Mouse (Mus musculus) limb, embryonic 15.5 days (tissue): ENCODE measurements around the gene Lhx4. TPM values are rescaled to one million over a fixed set of nuclear protein-coding genes. Genes with fewer than 3 reads are reported as not detected.
A peak's percentile ranks its signal among the peaks of the same experiment; 100 is the strongest.

Experiments used
- ATAC-seq: fragments of 200-750 bp; cut with Nextera tagmentation; 2 replicates; pipeline ENCODE4 v1.8.0; 2017; ENCODE audit warnings: low read depth, moderate TSS enrichment; ENCODE audit not compliant: insufficient number of reproducible peaks, low FRiP score, low TSS enrichment
- H3K27ac ChIP-seq: fragments of 300-500 bp; sonication (generic); 2 replicates; pipeline ENCODE4 v1.5.1; 2015; ENCODE audit warnings: moderate library complexity, mild to moderate bottlenecking, inconsistent platforms
- H3K27me3 ChIP-seq: fragments of 300-500 bp; sonication (generic); 2 replicates; pipeline ENCODE4 v1.6.1; 2015; ENCODE audit warnings: inconsistent platforms
- H3K36me3 ChIP-seq: fragments of 300-500 bp; sonication (generic); 2 replicates; pipeline ENCODE4 v1.6.1; 2015; ENCODE audit warnings: inconsistent platforms
- H3K4me1 ChIP-seq: fragments of 300-500 bp; sonication (generic); 2 replicates; pipeline ENCODE4 v1.6.1; 2015; ENCODE audit warnings: inconsistent platforms
- H3K4me2 ChIP-seq: fragments of 300-500 bp; sonication (generic); 2 replicates; pipeline ENCODE4 v1.6.1; 2015; ENCODE audit warnings: mild to moderate bottlenecking, inconsistent platforms
- H3K4me3 ChIP-seq: fragments of 300-500 bp; sonication (generic); 2 replicates; pipeline ENCODE4 v1.5.1; 2015; ENCODE audit warnings: mild to moderate bottlenecking, inconsistent platforms
- H3K9ac ChIP-seq: fragments of 300-500 bp; sonication (generic); 2 replicates; pipeline ENCODE4 v1.6.1; 2015; ENCODE audit warnings: inconsistent platforms
- H3K9me3 ChIP-seq: fragments of 300-500 bp; sonication (generic); 2 replicates; pipeline ENCODE4 v1.6.1; 2016; ENCODE audit warnings: inconsistent platforms
- WGBS: fragments of 180-500 bp; shearing (Covaris S2); methylation state at CpG from one replicate; pipeline ENCODE4 v1.1.7; 2015; 5-methylcytosine and 5-hydroxymethylcytosine counted together
- polyA plus RNA-seq: library from polyadenylated mRNA; unstranded; fragments of >200 nt; fragmentation: Nextera tagmentation; extraction: Ambion mirVana; gene quantifications from 2 replicates; pipeline ENCODE4 v1.2.1, GENCODE M21; 2015

The Lhx4 gene
- polyA plus RNA-seq, 1 experiment from 2014 or later: 0.04 TPM

GRCm38 (mm10) chr1:155720006-155720405 is 31.5 kb downstream of the Lhx4 start:
- WGBS: 26% methylated on average over 5 of the region's 5 CpGs
- Histone ChIP-seq H3K4me1 (no peaks in the 10 kb centered on the region), H3K4me2 (no peak overlapping the region), H3K9me3 (no peaks in the 10 kb centered on the region), H3K4me3 (no peak overlapping the region), H3K9ac (no peak overlapping the region), H3K36me3 (no peaks in the 10 kb centered on the region), H3K27me3 (peaks cover 32% of the 10 kb centered on the region), H3K27ac (no peak overlapping the region)
- ATAC-seq: no peak

GRCm38 (mm10) chr1:155718851-155719250 is 32.6 kb downstream of the Lhx4 start:
- Histone ChIP-seq H3K36me3 (no peaks in the 10 kb centered on the region), H3K4me1 (no peaks in the 10 kb centered on the region), H3K4me2 (no peak overlapping the region), H3K27me3 (peaks cover 20% of the 10 kb centered on the region), H3K9me3 (no peaks in the 10 kb centered on the region), H3K9ac (no peak overlapping the region), H3K4me3 (no peak overlapping the region), H3K27ac (no peak overlapping the region)
- 68% methylated on average over 3 of the region's 3 CpGs for WGBS
- no peak for ATAC-seq

- Histone ChIP-seq H3K27ac (no peak overlapping the region), H3K4me3 (no peak overlapping the region), H3K4me2 (no peak overlapping the region), H3K9me3 (no peaks in the 10 kb centered on the region), H3K9ac (no peak overlapping the region), H3K27me3 (peaks cover 7% of the 10 kb centered on the region; the same call in 1 of the 2 replicates), H3K36me3 (no peaks in the 10 kb centered on the region), H3K4me1 (no peaks in the 10 kb centered on the region)
- no peak for ATAC-seq
- 89% methylated on average over 12 of the region's 12 CpGs for WGBS
These were observed 34.2 kb downstream of the Lhx4 start for GRCm38 (mm10) chr1:155717301-155717700.

- Histone ChIP-seq H3K4me2 (no peak overlapping the region), H3K4me3 (no peak overlapping the region), H3K9me3 (no peaks in the 10 kb centered on the region), H3K36me3 (no peaks in the 10 kb centered on the region), H3K27me3 (peaks cover 1% of the 10 kb centered on the region; the same call in 1 of the 2 replicates), H3K27ac (no peak overlapping the region), H3K9ac (no peak overlapping the region), H3K4me1 (no peaks in the 10 kb centered on the region)
- ATAC-seq: no peak
These were observed 36.1 kb downstream of the Lhx4 start for GRCm38 (mm10) chr1:155715366-155715765.

GRCm38 (mm10) chr1:155713306-155713705 is 38.2 kb downstream of the Lhx4 start:
- no peaks in the 10 kb centered on the region for H3K36me3 ChIP-seq
- no peak overlapping the region for H3K27ac ChIP-seq
- H3K9ac ChIP-seq: no peak overlapping the region
- no peak overlapping the region for H3K4me3 ChIP-seq
- no peaks in the 10 kb centered on the region for H3K4me1 ChIP-seq
- WGBS: 66% methylated on average over 2 of the region's 2 CpGs
- no peaks in the 10 kb centered on the region; the same call in 1 of the 2 replicates for H3K27me3 ChIP-seq
- H3K4me2 ChIP-seq: no peak overlapping the region
- no peak for ATAC-seq
- no peaks in the 10 kb centered on the region for H3K9me3 ChIP-seq

GRCm38 (mm10) chr1:155704182-155704581 is 47.3 kb downstream of the Lhx4 start:
- Histone ChIP-seq H3K4me2 (no peak overlapping the region), H3K4me3 (no peak overlapping the region), H3K36me3 (no peaks in the 10 kb centered on the region), H3K27ac (no peak overlapping the region), H3K9ac (no peak overlapping the region), H3K27me3 (0 out of 2 replicates have a peak, but pooled peaks cover 3% of the 10 kb centered on the region), H3K4me1 (peaks cover 4% of the 10 kb centered on the region; the same call in 1 of the 2 replicates), H3K9me3 (no peaks in the 10 kb centered on the region)
- WGBS: 60% methylated on average over 5 of the region's 5 CpGs
- ATAC-seq: no peak

GRCm38 (mm10) chr1:155703191-155703680 is 48.2 kb downstream of the Lhx4 start:
- 75% methylated on average over 5 of the region's 5 CpGs for WGBS

GRCm38 (mm10) chr1:155700886-155701285 is 50.6 kb downstream of the Lhx4 start:
- no peak for ATAC-seq
- no peak overlapping the region for H3K9ac ChIP-seq
- H3K4me2 ChIP-seq: no peak overlapping the region
- no peaks in the 10 kb centered on the region for H3K36me3 ChIP-seq
- 0 out of 2 replicates have a peak, but pooled peaks cover 3% of the 10 kb centered on the region for H3K27me3 ChIP-seq
- no peak overlapping the region for H3K27ac ChIP-seq
- no peaks in the 10 kb centered on the region for H3K9me3 ChIP-seq
- H3K4me3 ChIP-seq: no peak overlapping the region
- peaks cover 14% of the 10 kb centered on the region for H3K4me1 ChIP-seq

More at GRCm38 (mm10) chr1:155703191-155703680, 48.2 kb downstream of the Lhx4 start:
- Histone ChIP-seq H3K27ac (no peak overlapping the region), H3K36me3 (no peaks in the 10 kb centered on the region), H3K27me3 (0 out of 2 replicates have a peak, but pooled peaks cover 3% of the 10 kb centered on the region), H3K9me3 (no peaks in the 10 kb centered on the region), H3K4me1 (peaks cover 12% of the 10 kb centered on the region), H3K9ac (no peak overlapping the region), H3K4me2 (no peak overlapping the region), H3K4me3 (no peak overlapping the region)
- no peak for ATAC-seq

GRCm38 (mm10) chr1:155698373-155699159 is 52.9 kb downstream of the Lhx4 start:
- Histone ChIP-seq H3K9ac (no peak overlapping the region), H3K9me3 (no peaks in the 10 kb centered on the region), H3K4me2 (no peak overlapping the region), H3K4me1 (peaks cover 14% of the 10 kb centered on the region), H3K27ac (no peak overlapping the region), H3K4me3 (no peak overlapping the region), H3K36me3 (no peaks in the 10 kb centered on the region), H3K27me3 (no peaks in the 10 kb centered on the region)
- 28% methylated on average over 17 of the region's 17 CpGs for WGBS
- peak; percentile 52 for ATAC-seq

GRCm38 (mm10) chr1:155693443-155693842 is 58.0 kb downstream of the Lhx4 start:
- Histone ChIP-seq H3K4me1 (peaks cover 7% of the 10 kb centered on the region), H3K4me2 (no peak overlapping the region), H3K4me3 (no peak overlapping the region), H3K9ac (no peak overlapping the region), H3K27me3 (no peaks in the 10 kb centered on the region), H3K36me3 (no peaks in the 10 kb centered on the region), H3K9me3 (no peaks in the 10 kb centered on the region), H3K27ac (no peak overlapping the region)
- no peak for ATAC-seq
- 20% methylated on average over 5 of the region's 5 CpGs for WGBS

- Histone ChIP-seq H3K27ac (no peak overlapping the region), H3K9ac (no peak overlapping the region), H3K27me3 (no peaks in the 10 kb centered on the region), H3K4me2 (no peak overlapping the region), H3K9me3 (no peaks in the 10 kb centered on the region), H3K4me1 (peaks cover 3% of the 10 kb centered on the region), H3K36me3 (no peaks in the 10 kb centered on the region), H3K4me3 (no peak overlapping the region)
- no peak for ATAC-seq
- whole genome bisulfite sequencing: 31% methylated on average over 11 of the region's 11 CpGs
These were observed 58.5 kb downstream of the Lhx4 start for GRCm38 (mm10) chr1:155693026-155693425.

GRCm38 (mm10) chr1:155692230-155692629 is 59.3 kb downstream of the Lhx4 start:
- Histone ChIP-seq H3K27ac (no peak overlapping the region), H3K9ac (no peak overlapping the region), H3K4me2 (no peak overlapping the region), H3K4me3 (no peak overlapping the region), H3K9me3 (no peaks in the 10 kb centered on the region), H3K27me3 (no peaks in the 10 kb centered on the region), H3K4me1 (peaks cover 3% of the 10 kb centered on the region; the same call in 1 of the 2 replicates), H3K36me3 (no peaks in the 10 kb centered on the region)
- 85% methylated on average over 6 of the region's 6 CpGs for WGBS
- ATAC-seq: no peak
